Mouse (Mus musculus): ENCODE measurements around the gene Hoxb13.
A peak's percentile ranks its signal among the peaks of the same experiment; 100 is the strongest.

The Hoxb13 gene

GRCm38 (mm10) chr11:96193521-96194400, at the start of gene Hoxb13:
Gene Hoxb13, plus strand, starts transcription at chr11:96194316.
- no peak for DNase-seq (ENCODE audit: low spot score)

DNA sequence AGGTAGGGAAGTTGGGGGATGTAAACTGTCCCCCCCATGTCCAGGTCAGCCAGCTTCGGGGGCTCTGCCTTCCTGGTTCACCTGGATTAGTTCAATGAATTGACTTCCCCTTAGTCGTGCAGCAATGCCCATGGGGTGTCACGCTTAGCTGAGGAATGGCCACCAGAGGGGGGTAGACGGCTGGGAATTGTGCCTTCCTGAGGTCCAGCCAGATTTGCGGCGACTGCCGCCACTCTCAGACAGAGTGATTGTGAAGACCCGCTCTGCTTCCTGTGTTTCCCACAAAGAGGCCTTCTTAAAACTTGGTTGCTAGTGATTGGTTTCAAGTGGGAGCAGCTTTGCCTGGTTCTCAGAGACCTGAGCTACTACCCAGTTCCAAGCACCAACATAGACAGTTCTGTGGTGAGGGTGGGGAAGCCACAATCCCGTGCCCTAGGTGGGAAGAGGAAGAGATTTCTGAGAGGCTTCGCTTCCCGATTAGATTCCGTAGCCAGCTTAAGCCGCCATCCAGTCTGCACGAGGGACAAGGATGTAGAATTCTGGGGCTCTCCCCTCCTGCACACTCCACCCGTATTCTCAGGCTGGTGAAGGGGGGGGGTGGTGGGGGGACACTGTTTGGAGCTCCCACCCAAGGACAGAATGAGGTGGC, 48.4 kb upstream of the Hoxb13 start:
- peak; percentile 85 for DNase-seq (ENCODE audit: low spot score)

DNA sequence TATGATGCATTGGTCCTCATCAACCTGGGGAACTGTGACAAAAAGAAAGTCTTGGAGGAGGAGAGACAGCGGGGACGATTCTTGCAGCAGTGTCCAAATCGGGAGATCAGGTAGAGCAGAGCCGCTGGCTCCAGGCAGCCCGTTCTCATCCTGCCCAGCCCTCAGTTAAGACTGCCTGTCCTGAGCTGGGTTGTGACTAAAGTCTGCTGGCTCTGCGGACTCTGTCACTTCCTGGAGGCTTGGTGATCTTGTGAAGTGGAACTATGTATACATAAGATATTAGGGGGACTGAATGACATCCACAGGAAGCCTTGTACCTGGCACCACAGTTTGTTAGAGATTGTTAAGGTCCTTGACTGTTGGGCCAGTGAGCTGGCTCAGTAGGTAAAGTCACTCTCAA, 46.6 kb upstream of the Hoxb13 start:
- no peak for DNase-seq (ENCODE audit: low spot score)

- DNase-seq (ENCODE audit: low spot score) = no peak
These were observed 29.3 kb upstream of the Hoxb13 start for GRCm38 (mm10) chr11:96164769-96165168.

GRCm38 (mm10) chr11:96168125-96168524, 26.0 kb upstream of the Hoxb13 start:
- no peak for DNase-seq (ENCODE audit: low spot score)

DNA sequence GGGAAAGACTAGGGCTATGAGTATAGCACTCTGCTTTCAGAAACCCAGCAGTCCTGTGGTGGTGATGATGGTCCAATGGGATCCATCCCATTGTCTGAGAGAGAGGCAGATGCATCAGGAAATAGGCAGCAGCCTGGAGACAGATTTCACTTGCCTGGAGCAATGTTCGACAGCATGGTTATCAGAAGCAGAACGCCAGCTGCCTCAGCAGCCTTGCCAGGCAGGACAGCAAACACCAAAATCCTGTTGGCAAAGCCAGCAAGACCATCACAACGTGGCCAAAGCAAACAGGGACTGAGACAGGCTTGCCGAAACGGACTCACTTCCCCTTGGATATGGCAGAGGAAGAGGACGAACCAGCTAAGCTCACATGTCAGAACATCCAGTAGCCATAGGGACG, 25.1 kb upstream of the Hoxb13 start:
- no peak for DNase-seq (ENCODE audit: low spot score)

GRCm38 (mm10) chr11:96170711-96171379, 23.3 kb upstream of the Hoxb13 start:
- DNase-seq (ENCODE audit: low spot score) = no peak

GRCm38 (mm10) chr11:96171601-96172000, 22.5 kb upstream of the Hoxb13 start:
- no peak for DNase-seq (ENCODE audit: low spot score)

GRCm38 (mm10) chr11:96172511-96173287, 21.4 kb upstream of the Hoxb13 start:
- no peak for DNase-seq (ENCODE audit: low spot score)

DNA sequence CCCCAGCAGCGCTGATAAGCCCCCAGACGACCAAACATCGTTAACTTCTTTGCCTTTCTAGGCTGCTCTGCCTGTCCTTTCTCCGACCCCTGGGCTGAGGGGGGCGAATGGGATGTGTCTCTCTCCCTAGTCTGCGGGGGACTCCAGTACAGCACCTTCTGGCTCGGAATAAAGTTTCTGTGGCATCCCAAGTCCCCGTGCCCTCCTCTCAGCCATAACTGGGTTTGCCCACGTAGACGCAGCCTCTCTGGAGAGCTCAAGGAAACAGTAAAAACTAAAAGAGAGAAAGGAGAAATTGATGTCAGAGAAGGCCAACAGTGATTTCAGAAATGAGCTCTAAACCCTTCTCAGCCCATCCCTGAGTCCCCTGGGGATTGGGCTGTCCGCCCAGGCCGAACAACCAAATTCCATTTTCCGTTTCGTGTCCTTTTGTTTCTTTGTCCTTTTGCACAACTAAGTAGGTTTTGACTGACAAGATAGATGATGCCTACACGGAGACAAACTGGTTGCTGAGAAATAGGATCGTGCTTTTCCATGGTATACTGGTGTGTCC, 20.8 kb upstream of the Hoxb13 start:
- DNase-seq (ENCODE audit: low spot score) = no peak

DNA sequence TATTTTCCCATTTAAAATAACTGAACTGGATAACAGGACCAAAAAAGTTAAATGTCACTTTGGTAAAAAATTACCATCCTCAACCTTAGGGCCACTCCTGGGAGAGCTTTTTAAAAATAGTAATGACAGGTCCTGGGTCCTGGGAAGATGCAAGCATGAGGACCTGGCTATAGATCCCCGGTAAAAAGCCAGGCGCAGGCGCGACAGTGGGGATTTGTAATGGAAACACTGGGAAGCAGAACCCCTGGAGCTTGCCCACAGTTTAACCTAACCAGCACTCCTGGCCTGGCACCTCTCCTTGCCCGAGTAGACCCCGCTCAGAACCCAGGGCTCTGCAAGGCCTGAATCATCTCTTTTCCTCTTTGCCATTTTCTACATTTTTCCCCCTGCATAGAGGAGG, 19.2 kb upstream of the Hoxb13 start:
- DNase-seq (ENCODE audit: low spot score) = no peak

- DNase-seq (ENCODE audit: low spot score) = no peak
These were observed 18.6 kb upstream of the Hoxb13 start for GRCm38 (mm10) chr11:96175511-96175910.

DNA sequence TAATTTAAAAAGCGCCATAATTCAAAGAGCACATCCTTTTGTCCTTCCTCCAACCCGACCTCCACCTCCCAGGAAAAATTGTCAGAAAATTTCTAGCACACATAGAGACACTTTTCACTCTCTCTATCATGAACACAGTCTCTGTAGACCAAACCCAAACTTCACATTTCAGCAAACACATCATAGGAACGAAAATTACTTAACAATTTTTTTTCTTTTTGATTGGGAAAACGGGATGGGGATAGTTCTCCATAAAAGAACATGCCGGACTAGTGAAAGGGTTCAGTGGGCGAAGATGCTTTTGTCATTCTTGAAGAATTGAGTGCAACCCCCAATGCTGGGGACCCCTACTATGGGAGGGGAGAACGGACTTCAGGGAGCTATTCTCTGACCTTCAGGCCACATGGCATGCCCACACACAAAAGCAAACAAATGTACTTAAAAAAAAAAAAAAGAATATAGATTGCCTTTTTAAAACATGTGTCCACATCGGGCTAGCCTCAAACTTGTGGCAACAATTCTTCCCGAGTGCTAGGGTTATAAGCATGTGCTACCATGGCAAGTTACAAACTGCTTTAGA, 18.1 kb upstream of the Hoxb13 start:
- no peak for DNase-seq (ENCODE audit: low spot score)

GRCm38 (mm10) chr11:96176841-96177240, 17.3 kb upstream of the Hoxb13 start:
- no peak for DNase-seq (ENCODE audit: low spot score)

DNA sequence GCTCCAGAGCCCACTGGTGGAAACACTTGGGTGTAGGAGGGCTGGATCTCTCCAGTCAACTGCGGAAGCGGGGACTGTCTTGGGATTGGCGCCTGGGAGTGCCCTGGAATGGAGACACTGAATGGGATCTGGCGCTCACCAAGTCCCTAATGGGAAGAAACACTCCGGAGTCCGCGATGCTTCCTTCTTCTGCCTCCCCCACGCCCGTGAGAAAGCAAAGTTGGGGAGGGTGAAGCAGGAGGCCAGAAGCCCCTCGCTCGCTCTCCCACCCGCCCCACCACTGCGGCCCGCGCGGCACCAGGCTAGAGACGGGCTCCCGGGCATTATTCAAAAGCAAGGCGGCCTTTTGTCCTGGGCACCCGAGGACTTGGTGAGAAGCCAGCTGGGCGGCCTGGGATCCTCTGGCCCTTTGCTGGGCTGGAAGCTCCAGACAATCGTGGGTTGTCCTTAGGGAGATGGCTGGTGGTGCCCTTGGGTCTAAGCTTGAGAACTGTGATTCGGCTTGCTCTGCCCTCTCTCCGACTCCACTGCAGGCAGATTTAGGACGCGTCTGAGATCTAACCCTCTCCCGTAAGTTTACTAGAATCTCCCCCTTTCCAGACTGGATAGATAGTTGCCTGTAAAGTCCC, 16.5 kb upstream of the Hoxb13 start:
- DNase-seq (ENCODE audit: low spot score) = no peak

DNA sequence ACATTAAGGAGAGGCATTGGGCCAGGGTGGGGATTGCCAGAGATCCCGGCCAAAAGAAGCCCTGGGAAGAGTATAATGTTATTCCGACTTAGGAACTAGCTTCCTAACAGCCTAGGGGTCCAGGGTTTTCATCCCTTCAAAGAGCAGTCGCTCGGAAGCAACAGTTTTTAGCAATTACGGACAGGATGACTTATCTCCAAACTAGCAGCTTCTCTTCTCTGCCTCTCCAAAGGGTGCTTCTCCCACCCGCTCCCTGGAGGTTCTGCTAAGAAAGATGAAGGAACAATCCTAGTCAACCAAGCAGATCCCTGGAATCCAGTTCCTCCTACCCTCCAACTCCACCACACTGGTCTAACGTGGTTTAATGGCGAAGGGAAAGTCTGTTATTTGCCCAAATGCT, 15.8 kb upstream of the Hoxb13 start:
- DNase-seq (ENCODE audit: low spot score) = no peak

GRCm38 (mm10) chr11:96178911-96179503, 15.1 kb upstream of the Hoxb13 start:
- no peak for DNase-seq (ENCODE audit: low spot score)

DNA sequence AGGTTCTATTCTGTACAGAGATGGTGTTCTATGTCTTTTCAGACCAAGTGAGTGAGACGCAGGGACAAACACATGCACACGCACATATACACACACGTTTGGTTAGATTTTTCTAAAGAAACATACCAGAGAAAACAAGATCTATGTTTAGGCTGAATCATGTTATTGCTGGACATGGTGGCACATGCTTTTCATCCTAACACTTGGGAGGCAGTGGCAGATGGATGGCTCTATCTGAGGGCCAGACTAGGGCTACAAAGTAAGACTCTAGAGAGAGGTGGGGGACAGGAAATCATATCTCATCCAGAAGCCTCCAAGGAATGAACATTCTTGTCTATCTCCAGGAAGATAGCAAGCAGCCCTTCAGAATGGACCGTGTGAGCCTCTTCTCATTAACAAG, 13.1 kb upstream of the Hoxb13 start:
- no peak for DNase-seq (ENCODE audit: low spot score)

DNA sequence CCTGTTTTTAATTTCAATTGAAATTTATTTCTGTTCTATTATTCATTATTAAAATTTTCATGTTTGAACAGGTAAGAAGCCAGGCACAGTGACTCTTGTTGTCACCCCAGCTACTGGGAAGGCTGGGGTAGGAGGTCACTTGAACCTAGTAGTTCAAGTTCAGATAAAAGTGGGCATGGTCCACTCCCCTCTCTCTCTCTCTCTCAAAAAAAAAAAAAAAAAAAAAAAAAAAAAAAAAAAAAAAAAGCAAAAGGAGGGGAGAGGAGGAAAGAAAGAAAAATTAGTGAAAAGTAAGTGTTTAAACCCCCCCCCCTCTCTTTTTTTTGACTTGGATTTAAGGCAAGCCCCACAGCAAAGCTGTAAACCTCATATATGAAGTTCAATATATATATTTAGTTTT, 9.9 kb upstream of the Hoxb13 start:
- no peak for DNase-seq (ENCODE audit: low spot score)

GRCm38 (mm10) chr11:96187321-96187720, 6.8 kb upstream of the Hoxb13 start:
- no peak for DNase-seq (ENCODE audit: low spot score)

Data from testis, postnatal 10 days (tissue).